Mouse (Mus musculus): ENCODE measurements around the gene Cntnap3. TPM values are rescaled to one million over a fixed set of nuclear protein-coding genes. Genes with fewer than 3 reads are reported as not detected.
A peak's percentile ranks its signal among the peaks of the same experiment; 100 is the strongest.
"Not testable (repeated sequence)": the region's sequence is repeated elsewhere in the genome, so short reads cannot be mapped to it uniquely, and the experiment has no call there.

Cntnap3 gene
- polyA plus RNA-seq (2015; fragmentation: Nextera tagmentation; extraction: Ambion mirVana): 0.49 and 0.54 TPM in 2 replicates

GRCm38 (mm10) chr13:64903585-64904208, at the start of gene Cntnap3:
Gene Cntnap3, minus strand, starts transcription at chr13:64903955.
- 11% methylated on average over 16 of the region's 16 CpGs for WGBS
- H3K4me1 ChIP-seq (replicated peaks): no peaks in the 10 kb centered on the region
- peak; percentile 92 for ATAC-seq (ENCODE audit: low read depth)

DNA sequence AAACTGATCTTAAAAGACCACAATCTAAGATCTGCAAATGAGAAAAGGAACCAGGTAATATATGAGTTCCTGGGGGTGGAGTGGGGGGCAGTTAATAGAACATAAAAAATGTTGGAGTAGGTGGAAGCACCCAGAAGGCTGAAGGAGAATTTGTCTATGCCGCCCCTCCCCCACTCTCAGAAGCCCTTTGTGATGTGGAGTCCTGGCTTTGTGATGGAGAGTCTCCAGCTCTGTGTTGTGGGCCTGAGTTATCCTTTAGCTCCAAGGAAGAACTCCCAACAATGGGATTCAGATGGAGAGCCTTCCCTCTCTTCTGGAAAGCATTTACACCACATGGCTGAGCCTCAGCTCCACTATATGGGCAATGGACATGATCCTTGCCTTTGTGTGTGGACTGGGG, 13.4 kb upstream of the Cntnap3 start, which contains the start of gene Spata31:
Spata31 (plus strand) TSS at position 216 of the 400 bp plus-strand sequence.
- Histone ChIP-seq H3K27ac (replicated peaks) (no peak within 1 kb of the TSS), H3K4me3 (no peak within 1 kb of the TSS), H3K9ac (no peak within 1 kb of the TSS), H3K27me3 (no peaks in the 10 kb centered on the region), H3K36me3 (no peaks in the 10 kb centered on the region), H3K4me1 (replicated peaks) (no peaks in the 10 kb centered on the region), H3K9me3 (0 out of 2 replicates have a peak, but pooled peaks cover 3% of the 10 kb centered on the region), H3K4me2 (no peak within 1 kb of the TSS)
- 86% methylated on average over 1 of the region's 1 CpGs for WGBS
- ATAC-seq (ENCODE audit: low read depth): no peak

More at GRCm38 (mm10) chr13:64903585-64904208, at the start of gene Cntnap3:
- H3K9ac ChIP-seq: peak within 1 kb of the TSS; percentile 55
- H3K27ac ChIP-seq (replicated peaks): no peak within 1 kb of the TSS
- H3K36me3 ChIP-seq: no peaks in the 10 kb centered on the region
- H3K4me3 ChIP-seq: peak within 1 kb of the TSS; percentile 21
- peak within 1 kb of the TSS; percentile 49 for H3K4me2 ChIP-seq
- H3K9me3 ChIP-seq: no peaks in the 10 kb centered on the region
- no peaks in the 10 kb centered on the region for H3K27me3 ChIP-seq

DNA sequence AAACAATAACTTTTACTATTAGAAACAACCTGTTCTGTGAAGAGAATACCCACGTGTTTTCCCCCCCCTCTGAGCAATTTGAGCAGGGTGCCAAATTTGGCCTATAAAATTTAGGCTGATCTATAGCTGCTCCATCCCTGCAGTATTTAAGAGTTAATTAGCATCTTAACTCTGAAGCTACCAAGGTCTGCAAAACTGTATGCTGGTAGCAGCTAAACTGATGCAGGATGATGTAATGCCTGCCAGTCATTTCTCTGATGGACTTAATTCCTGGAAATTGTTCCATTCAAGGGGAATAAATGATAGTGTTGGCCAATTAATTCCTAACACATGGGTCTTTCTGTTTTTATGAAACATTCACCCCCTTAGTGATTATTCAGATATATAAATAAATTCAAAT, 623 bp downstream of the Cntnap3 start:
- H3K4me1 ChIP-seq (replicated peaks): no peaks in the 10 kb centered on the region
- H3K36me3 ChIP-seq: no peaks in the 10 kb centered on the region
- no peak overlapping the region for H3K4me2 ChIP-seq
- H3K4me3 ChIP-seq: no peak overlapping the region
- no peaks in the 10 kb centered on the region for H3K27me3 ChIP-seq
- 38% methylated on average over 1 of the region's 1 CpGs for WGBS
- no peak overlapping the region for H3K9ac ChIP-seq
- no peaks in the 10 kb centered on the region for H3K9me3 ChIP-seq
- no peak overlapping the region for H3K27ac ChIP-seq (replicated peaks)
- ATAC-seq (ENCODE audit: low read depth): no peak

DNA sequence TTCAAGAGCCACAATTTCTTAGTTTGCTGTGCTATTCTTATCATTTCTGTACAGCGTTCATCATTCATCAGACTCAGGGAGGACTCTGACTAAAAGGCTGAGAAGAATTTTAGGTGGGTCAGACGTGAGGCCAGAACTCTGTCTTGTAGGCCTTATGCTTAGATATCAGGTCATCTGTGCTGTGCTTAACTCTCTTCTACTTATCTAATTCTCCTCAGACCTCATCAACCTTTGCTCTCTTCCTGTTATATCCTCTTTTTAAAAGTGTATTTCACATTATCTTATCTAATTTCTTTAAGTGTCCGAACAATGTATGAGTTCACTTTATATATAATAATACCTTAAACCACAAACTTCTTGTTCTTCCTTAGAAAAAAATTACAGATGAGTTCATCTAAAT, 38.4 kb downstream of the Cntnap3 start:
- no peak for ATAC-seq (ENCODE audit: low read depth)
- H3K9me3 ChIP-seq: no peaks in the 10 kb centered on the region

DNA sequence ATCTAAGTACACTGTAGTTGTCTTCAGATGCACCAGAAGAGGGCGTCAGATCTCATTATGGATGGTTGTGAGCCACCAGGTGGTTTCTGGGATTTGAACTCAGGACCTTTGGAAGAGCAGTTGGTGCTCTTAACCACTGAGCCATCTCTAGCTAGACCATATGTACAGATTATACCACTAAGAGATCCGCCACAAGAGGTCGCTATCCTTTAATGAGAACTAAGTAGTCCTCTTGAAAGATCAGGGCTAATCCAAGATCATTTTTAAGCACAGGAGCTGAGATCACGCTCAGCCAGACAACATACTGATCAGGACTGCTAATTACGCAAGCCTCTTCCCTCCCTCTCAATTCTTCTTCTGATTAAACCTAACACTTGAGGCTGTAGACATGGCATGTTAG, 78.9 kb downstream of the Cntnap3 start:
- H3K4me3 ChIP-seq; H3K4me1 ChIP-seq (replicated peaks); H3K9ac ChIP-seq; H3K27ac ChIP-seq (replicated peaks); H3K27me3 ChIP-seq; H3K36me3 ChIP-seq; ATAC-seq (ENCODE audit: low read depth); H3K4me2 ChIP-seq; H3K9me3 ChIP-seq: not testable (repeated sequence)
- 58% methylated on average over 5 of the region's 5 CpGs for WGBS

More for the DNA sequence above, 38.4 kb downstream of the Cntnap3 start:
- Histone ChIP-seq H3K27ac (replicated peaks) (no peak overlapping the region), H3K27me3 (no peaks in the 10 kb centered on the region), H3K36me3 (no peaks in the 10 kb centered on the region), H3K4me1 (replicated peaks) (no peaks in the 10 kb centered on the region), H3K4me3 (no peak overlapping the region), H3K9ac (no peak overlapping the region), H3K4me2 (no peak overlapping the region)
- WGBS: 93% methylated on average over 3 of the region's 3 CpGs

GRCm38 (mm10) chr13:64745383-64745782, 158.4 kb downstream of the Cntnap3 start:
- WGBS: 79% methylated on average over 3 of the region's 3 CpGs
- Histone ChIP-seq H3K9me3 (no peaks in the 10 kb centered on the region), H3K36me3 (no peaks in the 10 kb centered on the region), H3K27ac (replicated peaks) (no peak overlapping the region), H3K4me3 (no peak overlapping the region), H3K9ac (no peak overlapping the region), H3K4me2 (no peak overlapping the region), H3K27me3 (no peaks in the 10 kb centered on the region), H3K4me1 (replicated peaks) (no peaks in the 10 kb centered on the region)
- no peak for ATAC-seq (ENCODE audit: low read depth)

DNA sequence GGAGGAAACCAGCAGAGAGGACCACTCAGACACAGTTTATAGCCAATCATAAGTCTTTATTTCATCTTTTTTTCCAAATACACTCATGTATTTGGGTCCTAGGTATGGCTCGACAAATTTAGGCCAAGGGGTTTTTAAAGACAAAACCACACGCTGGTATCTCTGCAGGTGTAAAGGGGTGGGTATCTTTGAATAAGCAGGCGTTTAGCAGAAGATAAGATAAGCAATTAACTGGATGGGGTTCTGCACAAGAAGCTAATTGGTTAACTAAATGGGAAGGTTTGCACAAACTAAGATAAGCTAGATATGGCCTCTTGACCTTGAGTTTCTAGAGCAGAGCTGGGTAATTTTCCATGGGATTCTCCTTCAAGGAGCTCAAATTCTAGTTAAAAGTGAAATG, 171.5 kb downstream of the Cntnap3 start:
- Histone ChIP-seq H3K4me1 (replicated peaks) (no peaks in the 10 kb centered on the region), H3K4me3 (no peak overlapping the region), H3K36me3 (no peaks in the 10 kb centered on the region), H3K9me3 (no peaks in the 10 kb centered on the region), H3K9ac (no peak overlapping the region), H3K27ac (replicated peaks) (no peak overlapping the region), H3K27me3 (no peaks in the 10 kb centered on the region), H3K4me2 (no peak overlapping the region)
- ATAC-seq (ENCODE audit: low read depth): no peak
- WGBS: 83% methylated on average over 3 of the region's 3 CpGs

GRCm38 (mm10) chr13:64716791-64717190, 187.0 kb downstream of the Cntnap3 start:
- H3K4me2 ChIP-seq: no peak overlapping the region
- 83% methylated on average over 2 of the region's 2 CpGs for WGBS
- H3K27me3 ChIP-seq: no peaks in the 10 kb centered on the region
- no peak overlapping the region for H3K4me3 ChIP-seq
- H3K9me3 ChIP-seq: no peaks in the 10 kb centered on the region
- H3K36me3 ChIP-seq: no peaks in the 10 kb centered on the region
- H3K27ac ChIP-seq (replicated peaks): no peak overlapping the region
- no peak overlapping the region for H3K9ac ChIP-seq
- no peak for ATAC-seq (ENCODE audit: low read depth)
- no peaks in the 10 kb centered on the region for H3K4me1 ChIP-seq (replicated peaks)

DNA sequence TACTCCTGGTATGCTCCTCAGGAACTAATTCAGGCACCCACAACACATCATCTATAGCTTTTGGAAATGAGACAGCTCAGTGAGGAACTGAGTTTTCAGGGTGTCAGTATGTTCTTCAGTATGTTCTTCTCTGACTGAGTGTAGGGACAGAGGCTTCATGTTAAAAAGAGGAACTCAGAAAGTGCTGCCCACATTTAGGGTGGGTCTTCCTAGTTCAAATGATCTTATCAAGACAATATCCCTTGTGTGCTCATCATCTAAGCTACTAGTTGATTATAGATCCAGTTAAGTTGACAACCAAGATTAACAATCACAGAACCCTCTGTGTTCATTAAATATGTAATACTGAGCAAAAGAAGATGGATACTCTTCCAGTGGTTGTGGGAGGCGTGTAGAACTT, 211.3 kb downstream of the Cntnap3 start:
- Histone ChIP-seq H3K9me3 (no peaks in the 10 kb centered on the region), H3K27me3 (no peaks in the 10 kb centered on the region), H3K36me3 (no peaks in the 10 kb centered on the region), H3K4me2 (no peak overlapping the region), H3K9ac (no peak overlapping the region), H3K4me3 (no peak overlapping the region), H3K4me1 (replicated peaks) (no peaks in the 10 kb centered on the region), H3K27ac (replicated peaks) (no peak overlapping the region)
- 90% methylated on average over 1 of the region's 1 CpGs for WGBS
- no peak for ATAC-seq (ENCODE audit: low read depth)

Other genes starting within 250 kb of the Cntnap3 start
- gene Spata31, start 13.5 kb upstream of the Cntnap3 start, polyA plus RNA-seq (2015; fragmentation: Nextera tagmentation; extraction: Ambion mirVana): not detected in 2 replicates
- not detected in 2 replicates for gene Spata31d1c, start 129.1 kb upstream of the Cntnap3 start, polyA plus RNA-seq (2015; fragmentation: Nextera tagmentation; extraction: Ambion mirVana)
- gene Prss47, start 148.8 kb upstream of the Cntnap3 start, polyA plus RNA-seq (2015; fragmentation: Nextera tagmentation; extraction: Ambion mirVana): not detected in 2 replicates
- gene Mfsd14b, start 209.0 kb upstream of the Cntnap3 start, polyA plus RNA-seq (2015; fragmentation: Nextera tagmentation; extraction: Ambion mirVana): 31.1 and 32.1 TPM in 2 replicates
- gene Olfr465-ps1, start 234.1 kb upstream of the Cntnap3 start, polyA plus RNA-seq (2015; fragmentation: Nextera tagmentation; extraction: Ambion mirVana): not detected in 2 replicates
- gene Olfr466, start 246.3 kb upstream of the Cntnap3 start, polyA plus RNA-seq (2015; fragmentation: Nextera tagmentation; extraction: Ambion mirVana): not detected in 2 replicates

All from neural tube, embryonic 13.5 days (tissue).